Mouse (Mus musculus): ENCODE data around the gene Rgcc. TPM values are rescaled to one million over a fixed set of nuclear protein-coding genes. Genes with fewer than 3 reads are reported as not detected.
A peak's percentile ranks its signal among the peaks of the same experiment; 100 is the strongest.

Rgcc gene
- polyA plus RNA-seq, 1 experiment from 2014 or later, result 70.7 TPM

DNA sequence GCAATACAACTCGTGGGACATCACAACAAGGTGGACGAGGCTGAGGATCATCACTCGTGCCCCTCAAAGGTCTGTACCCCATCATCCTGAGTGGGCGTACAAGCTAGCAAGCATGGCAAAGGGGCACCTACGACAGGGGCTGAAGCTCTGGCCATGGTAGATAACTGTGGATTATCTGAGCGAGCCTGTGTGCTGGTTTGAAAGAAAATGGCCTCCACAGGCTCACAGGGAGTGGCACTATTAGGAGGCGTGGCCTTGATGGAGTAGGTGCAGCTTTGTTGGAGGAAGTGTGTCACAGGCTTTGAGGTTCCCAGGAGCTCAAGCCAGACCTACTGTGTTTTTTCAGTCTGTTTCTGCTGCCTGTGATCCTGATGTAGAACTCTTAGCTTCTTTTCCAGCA is 5.7 kb upstream of the Rgcc start:
- no peak overlapping the region for H3K4me3 ChIP-seq (replicated peaks; ENCODE audit: low read depth, low read length)
- no peak for TF ChIP-seq CTCF (IDR thresholded peaks at IDR 0.05; ENCODE audit: low read depth)
- H3K27ac ChIP-seq, result no peak overlapping the region
- no peaks in the 10 kb centered on the region for H3K27me3 ChIP-seq (ENCODE audit: insufficient read depth, low read length)
- H3K4me1 ChIP-seq (replicated peaks; ENCODE audit: insufficient read depth, low read length), result 0 out of 2 replicates have a peak, but pooled peaks cover 3% of the 10 kb centered on the region
- ATAC-seq (replicated peaks; ENCODE audit: low FRiP score, low read depth) (no peak), DNase-seq (ENCODE audit: low spot score) (no peak)
- 89% methylated on average over 7 of the region's 7 CpGs for WGBS
- H3K9ac ChIP-seq (ENCODE audit: low read depth, low read length), result no peak overlapping the region
- no peaks in the 10 kb centered on the region for H3K9me3 ChIP-seq (replicated peaks; ENCODE audit: low read length)
- no peaks in the 10 kb centered on the region for H3K36me3 ChIP-seq (ENCODE audit: insufficient read depth, low read length)
- no peak overlapping the region for H3K4me2 ChIP-seq (ENCODE audit: low read length)

DNA sequence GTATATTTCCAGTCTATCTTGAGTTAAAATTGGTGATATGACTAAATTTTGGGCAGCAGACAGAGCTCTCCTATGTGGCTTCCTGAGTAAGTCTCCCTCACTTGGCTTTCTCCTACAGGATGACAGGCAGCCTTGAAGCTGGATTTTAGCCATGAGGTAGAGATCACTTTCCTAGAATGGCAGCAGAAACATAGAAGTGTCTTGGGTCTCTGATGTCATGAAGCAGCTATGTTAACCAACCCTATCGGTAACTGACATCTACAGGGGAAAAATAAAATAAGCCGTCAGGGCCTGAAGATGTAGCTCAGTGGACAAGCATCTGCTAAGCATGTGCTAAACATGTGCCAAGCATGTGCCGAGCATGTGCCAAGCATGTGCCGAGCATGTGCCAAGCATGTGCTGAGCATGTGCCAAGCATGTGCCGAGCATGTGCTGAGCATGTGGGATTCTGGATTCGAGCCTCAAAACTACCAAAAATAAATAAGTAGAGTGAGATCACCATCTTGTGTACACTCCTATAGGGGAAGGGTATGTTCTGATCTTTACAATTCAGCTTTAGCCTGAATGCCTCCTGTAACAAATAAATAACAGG is 3.5 kb upstream of the Rgcc start:
- Histone ChIP-seq H3K36me3 (ENCODE audit: insufficient read depth, low read length) (no peaks in the 10 kb centered on the region), H3K9me3 (replicated peaks; ENCODE audit: low read length) (no peaks in the 10 kb centered on the region), H3K4me2 (ENCODE audit: low read length) (no peak overlapping the region), H3K4me3 (replicated peaks; ENCODE audit: low read depth, low read length) (no peak overlapping the region), H3K9ac (ENCODE audit: low read depth, low read length) (no peak overlapping the region), H3K27me3 (ENCODE audit: insufficient read depth, low read length) (no peaks in the 10 kb centered on the region), H3K27ac (no peak overlapping the region), H3K4me1 (replicated peaks; ENCODE audit: insufficient read depth, low read length) (peaks cover 15% of the 10 kb centered on the region)
- DNase-seq (ENCODE audit: low spot score), result no peak
- TF ChIP-seq CTCF (IDR thresholded peaks at IDR 0.05; ENCODE audit: low read depth), result no peak
- no peak for ATAC-seq (replicated peaks; ENCODE audit: low FRiP score, low read depth)
- WGBS, result 84% methylated on average over 6 of the region's 6 CpGs

DNA sequence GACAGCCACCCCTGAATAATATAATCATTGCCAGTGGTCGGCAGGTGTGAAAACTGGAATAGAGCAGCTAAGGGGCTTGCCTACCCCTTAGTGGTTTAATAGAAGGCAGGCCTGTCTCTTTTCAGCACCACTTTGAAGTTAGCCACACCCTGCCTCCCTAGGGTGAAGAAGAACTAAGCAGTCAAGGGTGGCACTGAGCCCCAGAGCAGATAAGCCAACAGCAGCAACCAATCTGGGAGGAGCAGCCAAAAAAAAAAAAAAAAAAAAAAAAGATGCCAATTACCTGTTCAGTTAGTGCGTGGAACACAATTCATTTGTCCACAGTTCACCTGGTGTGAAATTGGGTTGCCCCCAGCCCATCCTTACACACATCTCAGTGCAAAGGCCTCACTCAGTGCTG is 1.7 kb upstream of the Rgcc start:
- no peak overlapping the region for H3K4me3 ChIP-seq (replicated peaks; ENCODE audit: low read depth, low read length)
- peaks cover 13% of the 10 kb centered on the region for H3K4me1 ChIP-seq (replicated peaks; ENCODE audit: insufficient read depth, low read length)
- ATAC-seq (replicated peaks; ENCODE audit: low FRiP score, low read depth), result no peak
- H3K4me2 ChIP-seq (ENCODE audit: low read length), result no peak overlapping the region
- WGBS, result 73% methylated on average over 2 of the region's 2 CpGs
- H3K9ac ChIP-seq (ENCODE audit: low read depth, low read length), result no peak overlapping the region
- no peak for DNase-seq (ENCODE audit: low spot score)
- no peak overlapping the region for H3K27ac ChIP-seq
- H3K27me3 ChIP-seq (ENCODE audit: insufficient read depth, low read length), result no peaks in the 10 kb centered on the region
- no peak for TF ChIP-seq CTCF (IDR thresholded peaks at IDR 0.05; ENCODE audit: low read depth)
- no peaks in the 10 kb centered on the region for H3K36me3 ChIP-seq (ENCODE audit: insufficient read depth, low read length)
- no peaks in the 10 kb centered on the region for H3K9me3 ChIP-seq (replicated peaks; ENCODE audit: low read length)

DNA sequence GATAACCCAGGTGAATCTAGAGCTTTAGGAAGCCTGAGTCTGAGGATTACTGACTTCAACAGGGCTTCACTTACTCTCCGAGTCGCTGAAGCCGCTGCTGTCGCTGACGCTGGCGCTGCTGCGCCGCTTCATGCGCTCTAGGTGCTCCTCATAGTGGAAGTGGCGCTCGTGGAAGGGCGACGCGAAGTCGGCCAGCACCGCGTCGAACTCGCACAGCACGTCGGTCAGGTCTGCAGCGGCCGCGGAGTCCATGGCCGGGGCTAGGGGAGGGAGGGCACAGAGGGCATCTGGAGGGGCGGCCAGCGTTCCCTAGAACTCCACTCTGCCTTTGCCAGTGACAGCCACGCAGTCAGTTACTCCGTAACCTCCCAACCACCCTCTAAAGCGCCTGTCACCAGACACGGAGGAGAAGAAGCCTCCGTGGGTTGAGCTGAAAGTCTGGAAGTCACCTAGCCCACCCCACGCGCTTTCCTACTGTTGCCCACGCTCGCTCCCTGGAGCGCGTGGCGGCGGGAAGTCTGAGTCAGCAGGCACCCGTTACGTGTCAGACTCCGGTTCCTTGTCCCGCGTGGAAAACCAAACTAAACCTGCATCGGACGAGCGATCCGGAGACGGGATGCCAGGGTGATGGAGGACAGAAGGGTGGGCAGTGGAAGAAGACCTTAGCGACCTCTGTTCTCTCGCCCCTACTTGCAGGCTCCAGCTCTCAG is 649 bp downstream of the Rgcc start:
- DNase-seq (ENCODE audit: low spot score) (no peak), ATAC-seq (replicated peaks; ENCODE audit: low FRiP score, low read depth) (0 out of 2 replicates have a peak, but pooled peaks have one; percentile 15)
- Histone ChIP-seq H3K36me3 (ENCODE audit: insufficient read depth, low read length) (no peaks in the 10 kb centered on the region), H3K9me3 (replicated peaks; ENCODE audit: low read length) (no peaks in the 10 kb centered on the region), H3K4me1 (replicated peaks; ENCODE audit: insufficient read depth, low read length) (peaks cover 13% of the 10 kb centered on the region), H3K9ac (ENCODE audit: low read depth, low read length) (peak overlapping the region; percentile 52), H3K4me2 (ENCODE audit: low read length) (peak overlapping the region; percentile 90), H3K27ac (no peak overlapping the region), H3K27me3 (ENCODE audit: insufficient read depth, low read length) (no peaks in the 10 kb centered on the region), H3K4me3 (replicated peaks; ENCODE audit: low read depth, low read length) (peak overlapping the region; percentile 46)
- no peak for TF ChIP-seq CTCF (IDR thresholded peaks at IDR 0.05; ENCODE audit: low read depth)
- 1% methylated on average over 52 of the region's 52 CpGs for whole genome bisulfite sequencing

DNA sequence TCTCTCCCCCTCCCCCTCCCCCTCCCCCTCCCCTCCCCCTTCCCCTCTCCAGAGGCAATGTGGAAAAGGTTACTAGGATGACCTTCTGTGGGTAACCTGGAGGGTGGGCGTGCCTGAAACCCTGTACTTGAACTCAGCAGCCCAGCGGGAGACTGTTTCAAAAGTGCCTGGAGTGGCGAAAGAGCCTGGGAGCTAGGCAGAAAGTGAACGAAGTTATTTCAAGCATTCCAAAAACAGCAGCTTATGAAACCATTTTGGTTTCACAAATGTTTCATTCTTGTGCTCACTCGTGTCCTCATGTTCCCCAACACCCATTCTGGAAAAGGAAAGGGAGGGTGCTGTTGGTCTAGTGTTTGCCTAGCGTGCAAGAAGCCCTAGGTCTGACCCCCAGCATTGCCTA is 1.6 kb downstream of the Rgcc start:
- H3K27ac ChIP-seq, result no peak overlapping the region
- 40% methylated on average over 6 of the region's 6 CpGs for WGBS
- no peaks in the 10 kb centered on the region for H3K27me3 ChIP-seq (ENCODE audit: insufficient read depth, low read length)
- TF ChIP-seq CTCF (IDR thresholded peaks at IDR 0.05; ENCODE audit: low read depth), result no peak
- no peak overlapping the region for H3K9ac ChIP-seq (ENCODE audit: low read depth, low read length)
- peak overlapping the region; percentile 90 for H3K4me2 ChIP-seq (ENCODE audit: low read length)
- H3K4me1 ChIP-seq (replicated peaks; ENCODE audit: insufficient read depth, low read length), result peaks cover 13% of the 10 kb centered on the region
- peak overlapping the region; percentile 46 for H3K4me3 ChIP-seq (replicated peaks; ENCODE audit: low read depth, low read length)
- no peak for ATAC-seq (replicated peaks; ENCODE audit: low FRiP score, low read depth)
- H3K9me3 ChIP-seq (replicated peaks; ENCODE audit: low read length), result no peaks in the 10 kb centered on the region
- H3K36me3 ChIP-seq (ENCODE audit: insufficient read depth, low read length), result no peaks in the 10 kb centered on the region
- DNase-seq (ENCODE audit: low spot score), result no peak

DNA sequence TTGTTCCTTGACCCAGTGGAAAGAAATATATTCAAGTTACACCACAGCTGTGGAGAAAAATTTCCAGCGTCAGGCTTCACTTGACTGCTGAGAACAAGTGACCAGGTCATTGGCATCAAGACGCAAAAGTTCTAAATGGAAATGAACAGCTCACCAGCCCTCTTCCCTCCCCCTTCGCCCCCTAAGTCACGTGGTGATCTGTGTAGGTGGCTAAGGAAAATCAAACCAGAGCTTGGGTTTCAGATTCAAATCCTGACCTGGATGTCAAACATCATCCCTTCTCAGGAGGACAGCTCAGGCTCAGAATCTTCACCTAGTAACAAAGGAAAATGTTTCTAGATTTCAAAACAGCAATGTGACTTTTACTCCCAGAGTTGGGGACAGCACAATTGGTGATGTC is 2.2 kb downstream of the Rgcc start:
- no peak for TF ChIP-seq CTCF (IDR thresholded peaks at IDR 0.05; ENCODE audit: low read depth)
- no peaks in the 10 kb centered on the region for H3K9me3 ChIP-seq (replicated peaks; ENCODE audit: low read length)
- DNase-seq (ENCODE audit: low spot score) (no peak), ATAC-seq (replicated peaks; ENCODE audit: low FRiP score, low read depth) (no peak)
- no peak overlapping the region for H3K4me3 ChIP-seq (replicated peaks; ENCODE audit: low read depth, low read length)
- 36% methylated on average over 4 of the region's 4 CpGs for WGBS
- no peak overlapping the region for H3K27ac ChIP-seq
- no peaks in the 10 kb centered on the region for H3K36me3 ChIP-seq (ENCODE audit: insufficient read depth, low read length)
- H3K27me3 ChIP-seq (ENCODE audit: insufficient read depth, low read length), result no peaks in the 10 kb centered on the region
- no peak overlapping the region for H3K9ac ChIP-seq (ENCODE audit: low read depth, low read length)
- peaks cover 13% of the 10 kb centered on the region for H3K4me1 ChIP-seq (replicated peaks; ENCODE audit: insufficient read depth, low read length)
- H3K4me2 ChIP-seq (ENCODE audit: low read length), result 0 out of 2 replicates have a peak overlapping the region, but pooled peaks have one; percentile 2
